In genomic region chr1:89968111-89968851, GRCm38 (mm10) we compare ENCODE assay signal across 8 mouse cellular contexts. TPM values are rescaled to one million over a fixed set of nuclear protein-coding genes. Genes with fewer than 3 reads are reported as not detected.
DNase-seq lines count a peak whose midpoint lies in the region; ATAC-seq and TF ChIP-seq lines count a peak whose summit lies in the region.

No protein-coding gene starts in this region.

- no peak for TF ChIP-seq CTCF in cortical plate, adult 2 months (IDR thresholded peaks at IDR 0.05; ENCODE audit: extremely low read depth, insufficient read depth, low read length)
- TF ChIP-seq CTCF in heart, postnatal 0 days (IDR thresholded peaks at IDR 0.05; ENCODE audit: low read depth): no peak

- TF ChIP-seq POLR2A in cortical plate, adult 2 months (IDR thresholded peaks at IDR 0.05; ENCODE audit: extremely low read depth, insufficient read depth, low read length): peak; percentile 26; the same call in 1 of the 2 replicates

- H3K27me3 ChIP-seq in heart, postnatal 0 days (ENCODE audit: control insufficient read depth, insufficient read depth, low read length): peaks cover 43% of the 10 kb centered on the region
- peaks cover 70% of the 10 kb centered on the region for H3K27me3 ChIP-seq in neural tube, embryonic 13.5 days

- no peaks in the 10 kb centered on the region for H3K4me1 ChIP-seq in cortical plate, adult 2 months (ENCODE audit: control insufficient read depth, insufficient read depth, low read length)
- H3K4me1 ChIP-seq in heart, postnatal 0 days (ENCODE audit: control insufficient read depth, insufficient read depth): no peaks in the 10 kb centered on the region
- peaks cover 43% of the 10 kb centered on the region for H3K4me1 ChIP-seq in neural tube, embryonic 13.5 days (replicated peaks)

- no peak for TF ChIP-seq EP300 in heart, postnatal 0 days (IDR thresholded peaks at IDR 0.05; ENCODE audit: low read depth)

- peak overlapping the region; percentile 44 for H3K9ac ChIP-seq in heart, postnatal 0 days (replicated peaks; ENCODE audit: low read depth, low read length)
- H3K9ac ChIP-seq in neural tube, embryonic 13.5 days: peak overlapping the region; percentile 79

- no peaks in the 10 kb centered on the region for H3K36me3 ChIP-seq in heart, postnatal 0 days (replicated peaks; ENCODE audit: control insufficient read depth, insufficient read depth, low read length)
- H3K36me3 ChIP-seq in neural tube, embryonic 13.5 days: no peaks in the 10 kb centered on the region

- peak; percentile 7 for DNase-seq in ovary, postnatal 36 days (ENCODE audit: low spot score)
- no peak for DNase-seq in ovary, postnatal 14 days (ENCODE audit: low spot score)
- peak; percentile 10 for DNase-seq in heart, postnatal 0 days (ENCODE audit: low spot score)
- peak; percentile 68 to 72 for DNase-seq in left cerebral cortex, postnatal 14 days (ENCODE audit: low spot score in 2 of 2)
- DNase-seq in urinary bladder, adult 2 months (ENCODE audit: low spot score): no peak
- no peak for DNase-seq in thymus, postnatal 14 days

- H3K27ac ChIP-seq in cortical plate, adult 2 months (ENCODE audit: insufficient read depth, low read length): no peak overlapping the region
- H3K27ac ChIP-seq in heart, postnatal 0 days (ENCODE audit: low read depth): no peak overlapping the region
- H3K27ac ChIP-seq in neural tube, embryonic 13.5 days (replicated peaks): peak overlapping the region; percentile 61

- intact Hi-C loops in left cerebral cortex, postnatal 14 days (cut with DNase I): no loop called here

- WGBS in heart, postnatal 0 days: 2% methylated on average over 91 of the region's 95 CpGs
- under 1% methylated on average over 81 of the region's 95 CpGs for WGBS in neural tube, embryonic 13.5 days

- ATAC-seq in heart, postnatal 0 days (ENCODE audit: insufficient read depth, low read depth): peak; percentile 73
- ATAC-seq in neural tube, embryonic 13.5 days (ENCODE audit: low read depth): peak; percentile 51

- H3K4me3 ChIP-seq in cortical plate, adult 2 months (ENCODE audit: insufficient read depth, low read length): peak overlapping the region; percentile 46
- H3K4me3 ChIP-seq in heart, postnatal 0 days (ENCODE audit: low read depth, low read length): peak overlapping the region; percentile 57
- peak overlapping the region; percentile 58 for H3K4me3 ChIP-seq in neural tube, embryonic 13.5 days

- H3K9me3 ChIP-seq in heart, postnatal 0 days (replicated peaks; ENCODE audit: control insufficient read depth, low read length): no peaks in the 10 kb centered on the region
- H3K9me3 ChIP-seq in neural tube, embryonic 13.5 days: no peaks in the 10 kb centered on the region

- H3K4me2 ChIP-seq in heart, postnatal 0 days (ENCODE audit: low read depth, low read length): peak overlapping the region; percentile 91
- peak overlapping the region; percentile 91 for H3K4me2 ChIP-seq in neural tube, embryonic 13.5 days

RNA-seq across cellular contexts. Expression of gene Gbx2, which starts 37.3 kb away (rescaled TPM):
- 0.13 TPM in 1 of 2 replicates, not detected in the other for polyA plus RNA-seq in cortical plate, adult 2 months (2012; rRNA removed)
- total RNA-seq in heart, postnatal 0 days (2014; rRNA removed; ENCODE audit: low replicate concordance): not detected in 2 replicates
- not detected in 2 replicates for polyA plus RNA-seq in heart, postnatal 0 days (2015; fragmentation: Nextera tagmentation; extraction: Ambion mirVana)
- total RNA-seq in left cerebral cortex, postnatal 14 days (2021): under 1 TPM in 1 of 2 experiments, not detected in 1; 0.74 TPM
- polyA plus RNA-seq in neural tube, embryonic 13.5 days (2015; fragmentation: Nextera tagmentation; extraction: Ambion mirVana): 42.7 and 44.6 TPM in 2 replicates
- polyA plus RNA-seq in urinary bladder, adult 2 months (2012; rRNA removed): not detected in 2 replicates

RNA-seq across cellular contexts. Expression of gene Asb18, which starts 46.2 kb away (rescaled TPM):
- 1.2 and 1.3 TPM in 2 replicates for polyA plus RNA-seq in cortical plate, adult 2 months (2012; rRNA removed)
- total RNA-seq in heart, postnatal 0 days (2014; rRNA removed; ENCODE audit: low replicate concordance): 5.9 and 17.3 TPM in 2 replicates
- 1.6 and 2.0 TPM in 2 replicates for polyA plus RNA-seq in heart, postnatal 0 days (2015; fragmentation: Nextera tagmentation; extraction: Ambion mirVana)
- total RNA-seq in left cerebral cortex, postnatal 14 days (2021): 1 to 10 TPM; 1.5 to 2.1 TPM
- 0.71 and 0.90 TPM in 2 replicates for polyA plus RNA-seq in neural tube, embryonic 13.5 days (2015; fragmentation: Nextera tagmentation; extraction: Ambion mirVana)
- polyA plus RNA-seq in urinary bladder, adult 2 months (2012; rRNA removed): 0.13 and 0.15 TPM in 2 replicates

Comparison
In these comparisons a context has a peak if more than half of its experiments do, and no peak if none do; other contexts are left out.
1. DNase-seq: peak in ovary, postnatal 36 days (single experiment), heart, postnatal 0 days (single experiment) and left cerebral cortex, postnatal 14 days (2 of 2); none in ovary, postnatal 14 days (single experiment), urinary bladder, adult 2 months (single experiment) and thymus, postnatal 14 days (single experiment).
2. RNA of gene Gbx2, which starts 37.3 kb away (polyA plus RNA-seq): 42.7 to 44.6 TPM in neural tube, embryonic 13.5 days; 0.13 TPM in cortical plate, adult 2 months, not detected in heart, postnatal 0 days and not detected in urinary bladder, adult 2 months; every median in the first group is over 10 times any median in the second.
3. Peak in every context shown above with its lines, with median percentiles within 50 percentile points of each other: H3K4me3 ChIP-seq.